Mouse (Mus musculus): ENCODE results near the gene Gm37240. TPM values are rescaled to one million over a fixed set of nuclear protein-coding genes. Genes with fewer than 3 reads are reported as not detected.

The Gm37240 gene
- total RNA-seq, 2 experiments from 2014 or later = 2.6 to 3.2 TPM

DNA sequence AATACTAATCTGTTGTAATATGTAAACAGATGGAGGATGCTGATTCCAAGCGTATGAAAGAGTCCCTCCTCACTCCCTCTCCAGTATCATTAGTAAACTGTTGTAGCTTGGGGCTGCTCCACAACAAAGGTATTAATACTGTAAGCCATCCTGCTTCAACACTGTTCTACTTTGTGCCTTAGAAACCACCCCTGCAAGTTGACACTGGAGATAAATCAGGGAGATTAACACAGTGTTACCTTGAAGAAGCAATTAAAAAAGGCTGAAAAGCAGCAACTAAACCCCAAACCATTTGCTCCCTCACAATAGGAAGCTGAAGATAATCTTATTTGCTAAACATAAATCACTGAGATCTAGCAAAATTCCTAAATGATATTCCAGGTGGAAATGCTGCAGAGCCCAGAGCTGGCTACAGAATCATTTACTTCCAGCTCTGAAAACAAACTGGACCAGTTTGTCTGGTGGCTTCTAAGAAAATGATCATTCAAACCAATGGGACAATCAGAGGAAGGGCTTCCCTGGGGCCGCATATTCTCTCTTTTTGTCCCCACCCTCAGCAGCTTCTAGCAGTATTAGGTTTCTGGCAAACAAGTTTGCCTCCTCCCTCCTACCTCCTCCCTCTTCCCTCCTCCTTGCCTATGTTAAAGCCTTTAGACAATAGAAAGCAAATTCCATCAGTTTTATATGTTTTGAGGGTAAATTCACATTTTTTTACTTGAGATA lies 45.7 kb downstream of the Gm37240 start:
- no peak for DNase-seq (ENCODE audit: extremely low spot score in 1 of 2, low spot score in 2 of 2)
- intact Hi-C loops (cut with DNase I) = no loop called here

GRCm38 (mm10) chr3:85833627-85834026 lies 53.7 kb downstream of the Gm37240 start:
- intact Hi-C loops (cut with DNase I) = no loop called here

DNA sequence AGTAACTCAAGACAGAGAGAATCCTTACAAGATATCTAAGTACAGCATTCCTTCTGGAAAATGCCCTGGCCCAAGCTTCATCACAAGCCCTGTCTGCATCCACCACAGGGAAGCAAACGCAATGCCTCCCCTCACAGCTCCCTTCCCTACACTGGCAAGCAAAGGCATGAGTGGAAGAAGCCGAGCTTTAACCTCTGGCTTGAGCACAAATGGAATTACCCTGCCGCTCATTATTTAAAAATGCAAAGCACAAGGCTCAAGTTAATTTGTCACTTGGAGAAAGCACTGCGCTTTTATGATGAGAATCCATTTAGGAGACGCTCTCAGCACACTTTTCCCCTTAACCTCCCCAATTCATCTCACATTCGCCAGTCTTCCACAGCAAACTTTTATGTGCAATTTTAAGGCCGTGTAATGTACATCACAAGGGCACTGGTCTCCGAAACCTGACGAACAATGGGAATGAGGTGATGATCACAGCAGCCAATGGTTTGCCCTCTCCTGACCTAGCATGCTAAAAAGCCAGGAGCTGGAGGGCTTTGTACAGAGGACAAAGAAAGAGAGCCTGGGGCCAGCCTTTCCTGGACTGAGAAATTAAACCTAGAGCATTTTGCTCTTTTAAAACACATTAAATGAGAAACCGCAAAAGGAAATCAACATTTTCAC lies 54.7 kb downstream of the Gm37240 start:
- no peak for DNase-seq (ENCODE audit: extremely low spot score in 1 of 2, low spot score in 2 of 2)
- intact Hi-C loops (cut with DNase I) = no loop called here

More at GRCm38 (mm10) chr3:85833627-85834026, 53.7 kb downstream of the Gm37240 start:
- DNase-seq (ENCODE audit: extremely low spot score in 1 of 2, low spot score in 2 of 2) = no peak

DNA sequence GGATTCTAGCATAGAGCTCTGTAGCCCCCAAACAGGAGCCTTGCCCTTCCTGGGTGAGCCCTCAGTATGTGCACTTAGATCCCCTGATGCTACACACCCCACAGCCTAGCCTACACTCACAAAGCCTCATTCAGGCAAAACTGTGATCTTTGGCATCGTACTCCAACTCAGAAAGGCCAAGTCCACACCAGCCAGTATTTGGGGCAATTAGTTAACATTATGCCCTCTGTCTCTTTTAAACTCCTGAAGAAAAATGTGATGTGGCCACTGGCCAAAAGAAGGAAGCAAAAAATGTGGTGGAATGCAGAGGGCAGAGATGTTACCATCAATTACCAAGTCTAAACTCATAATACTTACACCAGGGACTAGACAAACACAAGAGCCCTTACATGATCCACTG lies 55.5 kb downstream of the Gm37240 start:
- intact Hi-C loops (cut with DNase I) = no loop called here
- no peak for DNase-seq (ENCODE audit: extremely low spot score in 1 of 2, low spot score in 2 of 2)

DNA sequence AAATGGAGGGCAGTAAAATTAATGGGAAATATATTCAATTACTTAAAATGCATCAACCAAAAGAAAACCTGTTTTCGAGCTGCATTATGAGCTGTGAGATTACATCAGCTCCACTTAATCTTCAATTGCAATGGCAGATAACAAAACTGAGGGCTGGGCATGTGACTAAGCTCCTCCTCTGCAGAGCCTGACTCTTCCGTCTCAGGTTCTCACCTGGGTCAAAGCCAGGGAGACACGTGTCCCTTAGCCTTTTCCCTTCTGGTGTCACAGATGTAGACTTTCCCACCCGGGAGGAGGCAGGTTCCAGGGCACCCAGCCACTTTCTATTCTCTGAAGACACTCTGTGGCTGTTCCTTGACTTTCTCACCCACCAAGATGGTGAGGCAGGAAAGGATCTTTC lies 58.3 kb downstream of the Gm37240 start:
- intact Hi-C loops (cut with DNase I) = no loop called here
- no peak for DNase-seq (ENCODE audit: extremely low spot score in 1 of 2, low spot score in 2 of 2)

GRCm38 (mm10) chr3:85827815-85828214 lies 59.5 kb downstream of the Gm37240 start:
- no peak for DNase-seq (ENCODE audit: extremely low spot score in 1 of 2, low spot score in 2 of 2)
- intact Hi-C loops (cut with DNase I) = no loop called here

DNA sequence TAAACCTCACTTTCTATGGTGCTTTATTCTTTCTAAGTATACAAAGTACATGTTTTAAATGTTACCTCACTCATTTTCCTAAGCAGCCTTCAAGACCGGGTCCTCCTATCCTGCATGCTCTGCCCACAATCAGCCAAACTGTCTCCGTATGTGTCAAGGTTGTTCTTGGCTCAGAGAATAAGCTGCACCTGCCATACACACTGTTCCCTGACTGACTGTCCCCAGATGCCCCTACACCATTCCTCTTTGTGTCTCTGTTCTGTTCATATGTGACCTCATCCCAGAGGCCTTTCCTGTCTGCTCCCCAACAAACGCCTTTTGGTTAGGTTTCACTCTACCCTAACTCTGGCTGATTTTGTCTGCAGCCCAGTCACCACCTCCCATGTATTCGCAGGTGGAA lies 60.0 kb downstream of the Gm37240 start:
- DNase-seq (ENCODE audit: extremely low spot score in 1 of 2, low spot score in 2 of 2) = no peak
- intact Hi-C loops (cut with DNase I) = no loop called here

GRCm38 (mm10) chr3:85820839-85821548 lies 66.3 kb downstream of the Gm37240 start:
- no peak for DNase-seq (ENCODE audit: extremely low spot score in 1 of 2, low spot score in 2 of 2)

DNA sequence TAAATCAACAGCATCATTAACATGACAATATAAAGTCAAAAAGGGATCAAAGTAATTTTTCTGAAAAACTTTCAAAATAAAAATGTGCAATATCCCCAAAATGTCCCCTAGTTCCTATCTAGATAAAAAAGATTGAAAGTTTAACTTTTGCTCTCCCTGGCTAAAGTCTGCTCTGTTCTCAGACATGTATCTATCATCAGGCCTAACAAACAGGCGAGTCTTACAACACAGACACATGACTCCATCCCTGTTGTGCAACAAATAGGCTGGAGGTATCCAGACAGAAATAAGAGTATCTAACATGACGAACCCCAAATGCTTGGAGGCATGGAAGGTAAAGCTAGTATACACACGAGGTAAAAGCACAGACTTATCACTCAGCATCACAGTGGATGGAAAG lies 68.0 kb downstream of the Gm37240 start:
- no peak for DNase-seq (ENCODE audit: extremely low spot score in 1 of 2, low spot score in 2 of 2)
- intact Hi-C loops (cut with DNase I) = no loop called here

More at GRCm38 (mm10) chr3:85820839-85821548, 66.3 kb downstream of the Gm37240 start:
- intact Hi-C loops (cut with DNase I) = no loop called here

- intact Hi-C loops (cut with DNase I) = no loop called here
- DNase-seq (ENCODE audit: extremely low spot score in 1 of 2, low spot score in 2 of 2) = no peak
Observed at GRCm38 (mm10) chr3:85817191-85817590, 70.1 kb downstream of the Gm37240 start, which contains the start of gene Fam160a1. Gene Fam160a1, minus strand, starts transcription at chr3:85817291.

GRCm38 (mm10) chr3:85814241-85814640 lies 73.1 kb downstream of the Gm37240 start:
- DNase-seq (ENCODE audit: extremely low spot score in 1 of 2, low spot score in 2 of 2) = peak in 1 of 2 experiments; percentile 49
- intact Hi-C loops (cut with DNase I) = no loop called here

GRCm38 (mm10) chr3:85813101-85814014 lies 74.0 kb downstream of the Gm37240 start:
- DNase-seq (ENCODE audit: extremely low spot score in 1 of 2, low spot score in 2 of 2) = no peak
- intact Hi-C loops (cut with DNase I) = no loop called here

- intact Hi-C loops (cut with DNase I) = no loop called here
- no peak for DNase-seq (ENCODE audit: extremely low spot score in 1 of 2, low spot score in 2 of 2)
Observed at GRCm38 (mm10) chr3:85812010-85812409, 75.3 kb downstream of the Gm37240 start.

GRCm38 (mm10) chr3:85793166-85793565 lies 94.2 kb downstream of the Gm37240 start:
- no peak for DNase-seq (ENCODE audit: extremely low spot score in 1 of 2, low spot score in 2 of 2)
- intact Hi-C loops (cut with DNase I) = no loop called here

DNA sequence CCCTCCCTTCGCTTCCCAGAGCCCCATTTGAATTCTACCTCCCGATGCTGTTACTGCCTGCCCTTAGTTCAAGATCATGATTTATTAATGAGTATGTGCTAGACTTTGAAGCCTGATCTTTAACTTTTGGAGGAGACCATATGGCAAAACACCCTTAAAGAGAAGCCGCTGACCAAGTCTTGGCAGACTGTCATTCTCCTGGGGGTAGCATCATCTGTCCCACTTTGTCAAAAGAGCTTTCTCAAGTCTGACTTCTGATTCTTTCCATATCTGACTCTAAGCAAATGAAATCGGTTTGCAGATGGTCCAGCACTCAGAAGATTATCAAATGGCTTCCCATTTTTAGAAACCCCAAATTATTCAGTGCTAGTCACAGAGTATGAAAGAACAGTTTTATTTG lies 97.6 kb downstream of the Gm37240 start:
- DNase-seq (ENCODE audit: extremely low spot score in 1 of 2, low spot score in 2 of 2) = no peak
- intact Hi-C loops (cut with DNase I) = no loop called here

DNA sequence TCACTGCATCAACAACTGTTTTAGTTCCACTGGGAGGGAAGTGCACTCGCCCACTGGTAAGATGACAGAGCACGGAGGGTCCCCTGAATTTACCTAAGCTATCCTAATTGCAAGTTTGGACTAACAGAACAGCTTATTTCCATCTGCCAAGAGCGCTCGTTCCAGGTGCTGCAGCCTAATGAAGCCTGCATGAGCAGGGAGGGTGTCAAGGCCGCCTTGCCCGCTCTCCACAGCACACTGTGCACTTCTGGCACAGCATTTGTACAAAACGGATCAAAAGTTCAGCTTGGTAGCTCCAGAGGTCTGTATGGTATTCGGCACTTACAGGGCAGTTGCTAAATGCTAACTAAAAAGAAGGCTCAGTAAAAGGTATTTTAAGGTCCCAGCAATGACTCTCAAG lies 100.8 kb downstream of the Gm37240 start:
- intact Hi-C loops (cut with DNase I) = no loop called here
- no peak for DNase-seq (ENCODE audit: extremely low spot score in 1 of 2, low spot score in 2 of 2)

DNA sequence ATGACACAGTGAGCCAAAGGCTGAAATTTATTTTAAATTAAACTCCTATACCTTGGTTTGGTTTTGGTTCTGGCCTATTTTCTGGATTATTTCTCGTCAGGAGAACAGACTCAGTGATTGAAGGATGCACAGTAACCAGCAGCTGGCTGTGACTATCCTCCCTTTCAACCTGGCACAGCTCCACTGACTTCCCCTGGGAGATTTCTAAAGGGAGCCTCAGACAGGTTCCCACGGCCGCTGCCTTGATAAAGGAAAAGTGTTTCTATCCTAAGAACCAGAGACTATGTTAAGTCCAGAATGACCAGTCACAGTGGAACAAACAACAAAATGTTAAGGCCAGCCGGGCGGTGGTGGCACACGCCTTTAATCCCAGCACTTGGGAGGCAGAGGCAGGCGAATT lies 106.4 kb downstream of the Gm37240 start:
- intact Hi-C loops (cut with DNase I) = no loop called here
- peak in 1 of 2 experiments; percentile 56 for DNase-seq (ENCODE audit: extremely low spot score in 1 of 2, low spot score in 2 of 2)

DNA sequence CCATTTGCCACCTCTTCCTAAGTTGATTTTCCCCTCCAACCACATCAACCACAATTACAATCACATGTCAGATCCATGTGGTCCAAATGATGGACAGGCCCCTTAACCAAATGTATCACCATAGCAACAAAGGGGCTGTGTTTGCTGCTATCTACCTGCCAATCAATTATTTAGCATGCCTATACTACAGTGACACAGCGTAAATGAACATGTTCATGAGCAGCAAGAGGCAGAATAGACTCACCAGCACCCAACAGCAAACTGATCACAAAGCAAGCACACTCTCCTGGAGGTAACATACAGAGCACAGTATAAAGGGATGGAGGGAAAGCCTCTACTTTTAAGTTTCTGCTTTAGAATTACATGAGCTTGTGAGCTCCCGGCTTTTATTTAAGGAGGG lies 107.0 kb downstream of the Gm37240 start:
- intact Hi-C loops (cut with DNase I) = no loop called here
- DNase-seq (ENCODE audit: extremely low spot score in 1 of 2, low spot score in 2 of 2) = no peak

- no peak for DNase-seq (ENCODE audit: extremely low spot score in 1 of 2, low spot score in 2 of 2)
- intact Hi-C loops (cut with DNase I) = no loop called here
Observed at GRCm38 (mm10) chr3:85777841-85778240, 109.5 kb downstream of the Gm37240 start.
